20 mouse cellular contexts compared by ENCODE assay signal in genomic region chr8:110733036-110733435, GRCm38 (mm10).
"Had no signal": no experiment of that assay in that cellular context is flagged by ENCODE, and none has a peak within 500 bp of the region (broad histone marks: within the 10 kb centered on the region; RNA-seq: fewer than 3 reads in every experiment).

No protein-coding gene starts in this region.

- H3K4me1 ChIP-seq: limb, embryonic 12.5 days; limb, embryonic 15.5 days; liver, embryonic 15.5 days; lung, embryonic 15.5 days; midbrain, embryonic 13.5 days; neural tube, embryonic 13.5 days; stomach, embryonic 15.5 days had no signal

- H3K9ac ChIP-seq: limb, embryonic 12.5 days; limb, embryonic 15.5 days; liver, embryonic 15.5 days; lung, embryonic 15.5 days; midbrain, embryonic 13.5 days; neural tube, embryonic 13.5 days; stomach, embryonic 15.5 days had no signal

- H3K4me2 ChIP-seq: limb, embryonic 12.5 days; limb, embryonic 15.5 days; liver, embryonic 11.5 days; liver, embryonic 15.5 days; lung, embryonic 15.5 days; midbrain, embryonic 13.5 days; neural tube, embryonic 13.5 days; stomach, embryonic 15.5 days had no signal

- H3K4me3 ChIP-seq: limb, embryonic 12.5 days; limb, embryonic 15.5 days; liver, embryonic 15.5 days; lung, embryonic 15.5 days; midbrain, embryonic 13.5 days; myocyte; neural tube, embryonic 13.5 days; stomach, embryonic 15.5 days had no signal

- DNase-seq: kidney, postnatal 14 days; kidney, postnatal 4 days; left cerebral cortex, postnatal 4 days; lung, adult 18-20 months; lung, postnatal 10 days; retina, postnatal 1 day; right cerebral cortex, postnatal 25 days; spleen, adult 18-20 months; thymus, postnatal 25 days had no signal

- H3K27ac ChIP-seq: limb, embryonic 12.5 days; limb, embryonic 15.5 days; liver, embryonic 15.5 days; lung, embryonic 15.5 days; macrophage; midbrain, embryonic 13.5 days; neural tube, embryonic 13.5 days; stomach, embryonic 15.5 days had no signal

- H3K36me3 ChIP-seq: liver, embryonic 15.5 days had no signal

- H3K9me3 ChIP-seq: limb, embryonic 12.5 days; limb, embryonic 15.5 days; liver, embryonic 15.5 days; lung, embryonic 15.5 days; midbrain, embryonic 13.5 days; neural tube, embryonic 13.5 days; stomach, embryonic 15.5 days had no signal

- ATAC-seq: midbrain, embryonic 13.5 days; midbrain, embryonic 16.5 days had no signal

- H3K27me3 ChIP-seq: limb, embryonic 12.5 days; limb, embryonic 15.5 days; liver, embryonic 15.5 days; lung, embryonic 15.5 days; midbrain, embryonic 13.5 days; neural tube, embryonic 13.5 days; stomach, embryonic 15.5 days had no signal
